Mouse (Mus musculus): ENCODE data around the gene Lasp1.

GRCm38 (mm10) chr11:97782564-97782895 is 16.3 kb upstream of the Lasp1 start:
- TF ChIP-seq POLR2A (IDR thresholded peaks at IDR 0.05; ENCODE audit: low read depth, low read length) (no peak; the same call in 1 of the 2 replicates), CTCF (IDR thresholded peaks at IDR 0.05; ENCODE audit: extremely low read depth, insufficient read depth, insufficient read length, insufficient replicate concordance) (no peak)

Data from spleen, adult 2 months (tissue).